Mouse (Mus musculus) ES-E14 (cell line): ENCODE measurements at regions not wholly inside any gene's neighbourhood (a gene's known extent, or its start where the extent isn't known, plus 50 kb on each side); places are given as distances from the start of the nearest gene placed in this dataset.

Experiments
- DNase-seq: peaks from one replicate; pipeline ENCODE4 v3.0.0-alpha.2; 2013; ENCODE audit warnings: low read depth, low spot score
- H3K27ac ChIP-seq: 2 replicates; pipeline ENCODE4 v1.5.1; 2012; ENCODE audit warnings: low read depth, mild to moderate bottlenecking, low read length, moderate library complexity, mixed read lengths; ENCODE audit not compliant: poor library complexity, insufficient read depth, severe bottlenecking
- H3K36me3 ChIP-seq: 2 replicates; pipeline ENCODE4 v1.6.1; 2012; ENCODE audit warnings: mild to moderate bottlenecking, low read length, moderate library complexity, mixed read lengths; ENCODE audit not compliant: control insufficient read depth, poor library complexity, insufficient read depth, severe bottlenecking
- H3K4me1 ChIP-seq, 2 experiments: fragments of 150-350 bp in 1 of 2; sonication (generic) in 1 of 2; 2 replicates each; pipeline ENCODE4 v1.6.1; 2012; ENCODE audit warnings: low read length in 2 of 2, mild to moderate bottlenecking in 1 of 2, mixed read lengths in 1 of 2; ENCODE audit not compliant: control insufficient read depth in 2 of 2, insufficient read depth in 2 of 2, poor library complexity in 1 of 2
- H3K4me3 ChIP-seq, 2 experiments: fragments of 150-350 bp in 1 of 2; sonication (generic) in 1 of 2; 2 replicates each; pipeline ENCODE4 v1.5.1; 2012; ENCODE audit warnings: low read length in 2 of 2, low read depth in 1 of 2, mild to moderate bottlenecking in 1 of 2, mixed read lengths in 1 of 2; ENCODE audit not compliant: insufficient read depth in 1 of 2, poor library complexity in 1 of 2, severe bottlenecking in 1 of 2
- H3K9ac ChIP-seq: 2 replicates; pipeline ENCODE4 v1.6.1; 2012; ENCODE audit warnings: low read depth, mild to moderate bottlenecking, low read length, mixed read lengths; ENCODE audit not compliant: poor library complexity, insufficient read depth, severe bottlenecking
- H3K9me3 ChIP-seq: fragments of 150-350 bp; sonication (generic); 2 replicates; pipeline ENCODE4 v1.6.1; 2012; ENCODE audit warnings: low read depth, mild to moderate bottlenecking, low read length; ENCODE audit not compliant: control insufficient read depth, insufficient read depth
- CHD2 ChIP-seq: IDR thresholded peaks from 2 replicates; pipeline ENCODE4 v1.6.1; 2014; ENCODE audit warnings: mild to moderate bottlenecking, low read depth, low read length, inconsistent platforms
- HCFC1 ChIP-seq: IDR thresholded peaks from 2 replicates; pipeline ENCODE4 v1.6.1; 2012; ENCODE audit warnings: low read length, inconsistent platforms, borderline replicate concordance; ENCODE audit not compliant: insufficient read depth
- MAFK ChIP-seq: IDR thresholded peaks from 2 replicates; pipeline ENCODE4 v1.6.1; 2014; ENCODE audit warnings: mild to moderate bottlenecking, low read depth, low read length, inconsistent platforms; ENCODE audit not compliant: insufficient read depth
- ZC3H11A ChIP-seq: IDR thresholded peaks from 2 replicates; pipeline ENCODE4 v1.6.1; 2012; ENCODE audit warnings: low read depth, mild to moderate bottlenecking, inconsistent platforms, low read length, borderline replicate concordance
- ZNF384 ChIP-seq: IDR thresholded peaks from 2 replicates; pipeline ENCODE4 v1.6.1; 2012; ENCODE audit warnings: low read depth, low read length, inconsistent platforms
- in situ Hi-C, 2 experiments: fragments of 600-800 bp; cut with MboI; formaldehyde crosslinking; loops; one replicate each; pipeline ENCODE4 v1.15.1; 2025; ENCODE audit warnings: low sequenced_read_pairs in 2 of 2, inconsistent platforms in 1 of 2; ENCODE audit not compliant: unreplicated experiment in 2 of 2

DNA sequence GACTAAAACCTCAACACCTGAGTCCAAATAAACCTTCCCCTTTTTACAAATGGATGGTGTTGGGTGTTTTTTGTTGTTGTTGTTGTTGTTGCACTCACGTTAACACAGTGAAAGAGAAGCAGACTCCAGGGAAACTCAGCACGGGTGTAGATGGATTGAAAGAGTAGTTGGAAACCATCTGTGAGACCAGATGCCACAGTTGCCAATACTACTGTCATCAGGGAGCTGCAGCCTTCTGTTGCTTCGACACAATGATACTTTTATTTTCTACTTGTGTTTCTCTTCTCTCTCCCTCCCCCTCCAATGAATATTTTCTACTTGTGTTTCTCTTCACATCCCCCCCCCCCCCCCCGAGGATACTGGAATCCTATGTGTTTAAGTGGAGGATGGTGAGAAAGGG, 382.7 kb downstream of the Fam84a start:
- H3K27ac ChIP-seq, result no peak overlapping the region
- TF ChIP-seq CHD2 (no peak), HCFC1 (no peak), MAFK (no peak), ZNF384 (no peak), ZC3H11A (no peak)
- no peaks in the 10 kb centered on the region for H3K36me3 ChIP-seq
- no peak overlapping the region for H3K4me3 ChIP-seq
- H3K4me1 ChIP-seq, result no peaks in the 10 kb centered on the region
- H3K9ac ChIP-seq, result no peak overlapping the region
- H3K9me3 ChIP-seq, result no peaks in the 10 kb centered on the region
- no peak for DNase-seq
- in situ Hi-C loops, result no loop called here

DNA sequence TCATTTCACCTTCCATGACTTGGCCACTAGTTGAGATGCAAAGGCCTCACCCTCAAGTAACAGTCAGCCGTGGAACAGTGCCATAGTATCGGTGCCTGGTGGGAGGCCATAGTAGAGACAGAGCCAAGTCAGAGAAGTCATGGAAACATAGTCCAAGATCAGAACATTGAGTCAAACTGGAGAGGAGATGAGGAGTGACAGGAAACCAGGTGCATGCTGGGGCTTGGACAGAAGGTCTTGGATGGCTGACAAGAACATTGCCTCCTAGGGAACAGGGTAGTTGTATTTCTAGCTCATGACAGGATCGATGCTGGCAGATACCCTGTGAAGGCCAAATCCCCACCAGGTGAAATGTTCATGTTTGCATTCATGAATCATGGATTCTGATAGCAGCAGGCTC, 385.4 kb downstream of the Fam84a start:
- no peaks in the 10 kb centered on the region for H3K36me3 ChIP-seq
- in situ Hi-C loops, result no loop called here

DNA sequence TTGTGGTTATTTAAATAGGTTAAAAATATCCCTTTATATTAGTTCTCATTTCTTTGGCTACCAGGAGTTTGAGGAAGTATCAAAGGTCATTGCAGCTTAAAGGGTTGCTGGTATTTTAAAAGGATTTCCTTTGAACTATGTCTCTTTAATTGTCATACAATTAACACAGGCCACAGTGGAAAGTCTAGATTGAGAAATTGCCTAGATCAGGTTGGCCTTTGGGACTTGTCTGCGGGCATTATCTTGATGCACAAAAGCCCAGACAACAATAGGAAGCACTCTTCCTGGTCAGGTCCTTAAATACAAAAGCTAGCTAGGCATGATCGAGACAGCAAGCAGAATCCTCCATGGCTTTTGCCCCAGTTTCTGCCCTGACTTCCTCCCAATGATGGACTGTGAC, 398.0 kb downstream of the Fam84a start:
- DNase-seq, result no peak
- Histone ChIP-seq H3K36me3 (no peaks in the 10 kb centered on the region), H3K4me3 (no peak overlapping the region), H3K9me3 (no peaks in the 10 kb centered on the region), H3K27ac (no peak overlapping the region), H3K9ac (no peak overlapping the region), H3K4me1 (no peaks in the 10 kb centered on the region)
- TF ChIP-seq HCFC1 (no peak), ZC3H11A (no peak)
- in situ Hi-C loops, result no loop called here

More for the DNA sequence above, 385.4 kb downstream of the Fam84a start:
- Histone ChIP-seq H3K4me1 (no peaks in the 10 kb centered on the region), H3K27ac (no peak overlapping the region), H3K9me3 (no peaks in the 10 kb centered on the region), H3K9ac (no peak overlapping the region), H3K4me3 (no peak overlapping the region)
- no peak for DNase-seq
- TF ChIP-seq CHD2 (no peak), MAFK (no peak), ZC3H11A (no peak), ZNF384 (no peak), HCFC1 (no peak)

DNA sequence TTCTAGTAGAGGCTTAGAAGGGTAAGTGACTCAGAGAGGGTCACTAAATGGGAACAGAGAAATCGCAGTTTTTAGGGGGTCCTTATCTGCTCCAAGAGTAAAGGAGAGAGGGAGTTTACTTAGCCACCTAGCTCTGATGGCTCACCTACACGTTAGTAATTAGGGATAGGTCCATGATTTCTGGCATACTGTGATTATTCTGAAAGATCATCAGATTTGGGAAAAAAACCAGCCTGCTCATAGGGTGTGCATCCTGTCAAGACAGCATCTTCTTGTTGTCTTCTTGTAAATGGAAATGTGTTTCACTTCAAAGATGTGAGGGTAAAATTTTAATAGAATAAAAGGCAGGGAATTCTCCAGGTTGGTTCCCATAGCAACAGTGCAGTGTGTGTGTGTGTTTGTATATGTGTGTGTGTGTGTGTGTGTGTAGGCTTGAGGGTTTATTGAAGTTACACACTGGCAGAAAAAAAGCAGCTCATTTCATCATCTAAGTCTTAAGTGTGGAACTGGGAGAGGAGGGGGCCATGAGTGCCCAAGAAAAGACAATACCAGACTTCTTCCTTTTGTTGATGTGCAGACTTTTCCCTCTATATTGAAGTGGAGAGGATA, 407.4 kb downstream of the Fam84a start:
- Histone ChIP-seq H3K4me1 (no peaks in the 10 kb centered on the region), H3K9ac (no peak overlapping the region), H3K27ac (no peak overlapping the region), H3K4me3 (no peak overlapping the region), H3K9me3 (no peaks in the 10 kb centered on the region), H3K36me3 (no peaks in the 10 kb centered on the region)
- in situ Hi-C loops, result no loop called here
- no peak for TF ChIP-seq HCFC1
- DNase-seq, result no peak

DNA sequence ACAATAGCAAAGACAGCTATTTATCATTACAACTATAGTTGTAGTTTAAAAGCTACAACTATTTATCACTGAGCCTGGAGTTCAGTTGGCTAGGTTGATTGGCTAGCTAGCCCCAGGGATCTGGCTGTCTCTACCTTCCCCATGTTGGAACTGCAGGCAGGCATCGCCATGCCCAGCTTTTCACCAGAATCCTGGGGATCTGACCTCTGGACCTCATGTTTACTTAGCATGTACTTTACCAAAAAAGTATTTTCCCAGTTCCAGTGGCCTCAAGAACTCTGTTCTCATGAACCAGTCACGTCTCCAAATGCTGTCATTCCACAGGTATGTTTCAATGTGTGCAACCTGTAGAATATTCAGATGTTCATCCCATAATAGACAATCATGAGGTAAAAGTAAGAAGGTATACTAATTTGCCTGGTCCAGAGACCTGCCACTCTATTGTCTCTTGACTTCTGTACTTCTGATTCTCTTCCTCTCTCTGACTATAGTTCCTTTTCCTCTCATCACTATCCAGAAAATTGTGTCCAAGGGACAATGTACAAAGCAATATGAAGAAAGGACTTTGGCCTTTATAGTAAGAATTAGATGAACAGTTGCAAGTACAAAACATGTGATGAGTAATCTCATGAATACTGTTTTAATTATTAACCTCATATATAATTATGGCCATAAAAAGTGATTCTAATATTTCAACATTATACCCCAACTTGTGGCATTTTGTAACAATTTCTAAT, 421.8 kb downstream of the Fam84a start:
- no peak overlapping the region for H3K9ac ChIP-seq
- H3K9me3 ChIP-seq, result no peaks in the 10 kb centered on the region
- H3K27ac ChIP-seq, result no peak overlapping the region
- TF ChIP-seq ZNF384, result no peak
- no peak for TF ChIP-seq HCFC1
- no peak for TF ChIP-seq CHD2
- TF ChIP-seq ZC3H11A, result no peak
- in situ Hi-C loops, result no loop called here
- no peak for DNase-seq
- H3K4me3 ChIP-seq, result no peak overlapping the region
- H3K36me3 ChIP-seq, result no peaks in the 10 kb centered on the region
- H3K4me1 ChIP-seq, result no peaks in the 10 kb centered on the region
